Mouse (Mus musculus): ENCODE results near the gene Arrdc5. TPM values are rescaled to one million over a fixed set of nuclear protein-coding genes. Genes with fewer than 3 reads are reported as not detected.
"Not testable (repeated sequence)": the region's sequence is repeated elsewhere in the genome, so short reads cannot be mapped to it uniquely, and the experiment has no call there.

Gene Arrdc5
- polyA plus RNA-seq, 1 experiment: not detected

DNA sequence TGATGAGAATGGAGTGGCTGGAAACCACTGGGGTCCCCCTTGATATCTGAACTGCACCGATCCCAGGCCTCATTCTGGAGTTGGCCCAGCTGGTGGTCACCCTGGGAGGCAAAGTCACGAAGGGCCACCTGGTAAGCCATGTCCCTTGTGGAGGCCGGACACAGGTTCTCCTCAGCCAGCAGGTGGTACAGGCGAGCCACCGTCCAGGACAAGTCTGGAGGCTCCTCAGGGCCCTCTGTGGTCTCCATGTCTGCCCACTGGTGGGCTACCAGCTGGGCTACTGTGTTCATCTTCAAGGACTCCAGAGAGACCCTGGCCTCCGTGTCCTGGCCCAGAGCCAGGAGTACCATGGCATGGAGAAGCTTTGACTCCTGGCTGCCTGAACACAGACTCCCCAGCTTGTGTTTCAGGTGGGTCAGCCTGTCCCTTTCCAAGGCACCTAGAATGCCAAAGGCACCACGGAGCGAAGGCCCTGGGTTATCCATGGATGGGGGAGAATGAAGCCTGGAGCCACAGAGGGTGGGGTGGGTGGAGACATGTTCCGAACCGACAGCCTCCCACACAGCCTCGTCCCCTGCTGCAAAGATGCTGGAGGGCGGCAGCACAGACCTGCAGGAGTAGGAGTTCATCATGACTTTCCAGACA lies 28.4 kb downstream of the Arrdc5 start:
- TF ChIP-seq FLI1 (IDR thresholded peaks at IDR 0.05; ENCODE audit: low read length) (no peak), GATA1 (IDR thresholded peaks at IDR 0.05; ENCODE audit: borderline replicate concordance, low read length) (no peak)
- Histone ChIP-seq H3K9me3 (no peaks in the 10 kb centered on the region), H3K4me1 (peaks cover 76% of the 10 kb centered on the region), H3K4me3 (replicated peaks) (no peak overlapping the region), H3K36me3 (replicated peaks; ENCODE audit: low read length) (peaks cover 54% of the 10 kb centered on the region), H3K27me3 (replicated peaks) (no peaks in the 10 kb centered on the region)

DNA sequence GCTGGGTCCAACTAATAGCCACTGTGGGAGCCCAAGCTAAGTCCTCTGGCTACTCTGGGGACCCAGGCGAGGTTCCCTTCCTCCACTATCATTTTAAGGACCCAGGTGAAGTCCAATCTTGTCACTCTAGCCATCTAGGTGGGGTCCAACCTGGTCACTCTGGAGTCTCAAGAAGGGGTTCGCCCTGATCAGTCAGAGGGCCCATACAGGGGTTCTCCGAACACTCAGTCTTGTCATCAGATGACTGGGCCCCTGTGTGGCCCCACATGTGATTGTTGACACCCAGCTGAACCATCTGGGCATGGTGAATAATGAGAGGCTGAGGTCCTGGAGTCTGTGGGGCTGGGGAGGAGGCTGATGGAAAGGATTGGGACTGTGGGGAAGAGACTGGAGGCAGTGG lies 30.3 kb downstream of the Arrdc5 start:
- Histone ChIP-seq H3K27me3 (replicated peaks) (no peaks in the 10 kb centered on the region), H3K36me3 (replicated peaks; ENCODE audit: low read length) (peaks cover 59% of the 10 kb centered on the region), H3K9me3 (no peaks in the 10 kb centered on the region), H3K4me3 (replicated peaks) (peak overlapping the region; percentile 90), H3K4me1 (peaks cover 85% of the 10 kb centered on the region)
- TF ChIP-seq GATA1 (IDR thresholded peaks at IDR 0.05; ENCODE audit: borderline replicate concordance, low read length): no peak
- no peak for TF ChIP-seq FLI1 (IDR thresholded peaks at IDR 0.05; ENCODE audit: low read length)

DNA sequence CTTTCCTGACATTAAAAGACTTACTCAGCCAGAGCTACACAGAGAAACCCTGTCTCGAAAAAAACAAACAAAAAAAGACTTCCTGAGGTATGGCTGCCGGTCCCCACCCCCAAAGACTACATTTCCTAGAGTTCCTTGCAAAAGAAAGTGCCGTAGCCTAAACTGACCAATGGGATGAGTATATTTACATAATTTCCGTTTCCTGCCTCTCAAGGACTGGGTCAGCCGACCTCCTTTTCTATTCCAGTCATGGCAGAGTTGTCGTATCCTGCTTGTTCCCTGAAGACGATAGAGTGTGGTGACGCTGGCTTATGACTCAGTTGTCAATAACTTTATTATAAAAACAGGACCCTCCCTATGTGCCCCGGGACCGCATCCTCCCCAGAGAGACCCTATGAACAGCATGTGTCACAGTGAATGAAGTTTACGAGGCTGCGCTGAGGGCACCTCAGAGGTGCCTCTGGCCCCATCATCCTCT lies 30.9 kb downstream of the Arrdc5 start:
- H3K4me1 ChIP-seq: peaks cover 84% of the 10 kb centered on the region
- no peak for TF ChIP-seq GATA1 (IDR thresholded peaks at IDR 0.05; ENCODE audit: borderline replicate concordance, low read length)
- TF ChIP-seq FLI1 (IDR thresholded peaks at IDR 0.05; ENCODE audit: low read length): no peak
- peaks cover 58% of the 10 kb centered on the region for H3K36me3 ChIP-seq (replicated peaks; ENCODE audit: low read length)

DNA sequence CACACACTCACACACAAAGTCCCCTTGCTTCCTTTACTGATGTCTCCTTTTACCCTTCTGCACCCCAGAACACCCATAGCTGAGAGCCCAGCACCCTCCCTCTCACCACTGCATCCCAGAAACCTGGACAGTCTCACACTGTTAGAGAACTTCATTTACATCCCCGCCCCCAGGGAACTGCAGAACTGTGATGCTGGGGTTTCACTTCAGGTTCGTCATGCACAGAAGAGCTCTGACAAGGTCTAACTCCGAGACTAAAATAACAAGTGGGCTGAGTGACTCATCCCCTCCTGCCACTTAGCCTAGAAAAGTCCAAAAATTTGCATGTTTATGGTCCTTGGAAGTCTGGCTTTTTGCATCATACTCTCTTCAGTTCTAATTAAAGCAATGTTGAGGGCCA lies 33.8 kb downstream of the Arrdc5 start:
- peaks cover 80% of the 10 kb centered on the region for H3K4me1 ChIP-seq
- peaks cover 49% of the 10 kb centered on the region for H3K36me3 ChIP-seq (replicated peaks; ENCODE audit: low read length)
- H3K27me3 ChIP-seq (replicated peaks): no peaks in the 10 kb centered on the region

More for the DNA sequence above, 30.9 kb downstream of the Arrdc5 start:
- no peaks in the 10 kb centered on the region for H3K27me3 ChIP-seq (replicated peaks)
- peak overlapping the region; percentile 90 for H3K4me3 ChIP-seq (replicated peaks)
- no peaks in the 10 kb centered on the region for H3K9me3 ChIP-seq

DNA sequence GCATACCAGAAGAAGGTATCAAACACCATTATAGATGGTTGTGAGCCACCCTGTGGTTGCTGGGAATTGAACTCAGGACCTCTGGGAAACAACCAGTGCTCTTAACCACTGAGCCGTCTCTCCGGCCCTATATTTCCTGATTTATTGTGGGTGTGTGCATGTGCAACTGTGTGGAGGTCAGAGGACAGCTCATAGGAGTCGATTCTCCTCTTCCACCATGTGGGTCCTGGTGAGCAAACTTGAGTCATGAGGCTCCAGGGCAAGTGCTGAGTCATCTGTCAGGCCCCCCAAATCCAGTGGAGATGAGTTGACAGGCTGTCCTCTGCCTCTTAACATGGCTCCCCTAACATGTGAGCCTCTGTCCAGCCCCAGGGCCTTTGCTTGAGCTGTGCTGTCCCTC lies 34.2 kb downstream of the Arrdc5 start:
- no peaks in the 10 kb centered on the region for H3K9me3 ChIP-seq
- TF ChIP-seq GATA1 (IDR thresholded peaks at IDR 0.05; ENCODE audit: borderline replicate concordance, low read length): no peak
- no peak for TF ChIP-seq FLI1 (IDR thresholded peaks at IDR 0.05; ENCODE audit: low read length)
- H3K27me3 ChIP-seq (replicated peaks): no peaks in the 10 kb centered on the region
- H3K4me3 ChIP-seq (replicated peaks): peak overlapping the region; percentile 9
- peaks cover 80% of the 10 kb centered on the region for H3K4me1 ChIP-seq
- peaks cover 49% of the 10 kb centered on the region for H3K36me3 ChIP-seq (replicated peaks; ENCODE audit: low read length)

More for the DNA sequence above, 33.8 kb downstream of the Arrdc5 start:
- Histone ChIP-seq H3K9me3 (no peaks in the 10 kb centered on the region), H3K4me3 (replicated peaks) (peak overlapping the region; percentile 9)
- no peak for TF ChIP-seq FLI1 (IDR thresholded peaks at IDR 0.05; ENCODE audit: low read length)
- TF ChIP-seq GATA1 (IDR thresholded peaks at IDR 0.05; ENCODE audit: borderline replicate concordance, low read length): no peak

DNA sequence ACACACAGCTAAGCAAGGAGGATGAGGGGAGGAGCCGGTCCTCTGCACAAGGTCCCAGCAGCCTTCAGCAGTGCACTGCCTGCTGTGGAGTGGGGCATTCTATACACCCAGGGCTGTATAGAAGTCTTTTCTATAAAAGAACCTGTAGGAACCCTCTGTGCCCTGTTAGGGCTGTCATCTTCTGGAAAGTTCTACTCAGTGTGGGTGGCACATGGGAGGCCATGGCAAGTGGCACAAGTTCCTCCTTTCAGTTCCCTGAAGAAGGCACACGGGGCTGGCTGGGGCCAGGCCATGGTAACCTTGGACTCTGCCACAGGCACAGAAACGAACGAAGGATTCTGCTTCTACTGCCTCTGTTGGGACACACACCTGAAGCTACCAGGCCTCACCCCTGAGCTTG lies 35.1 kb downstream of the Arrdc5 start:
- peaks cover 80% of the 10 kb centered on the region for H3K4me1 ChIP-seq
- TF ChIP-seq FLI1 (IDR thresholded peaks at IDR 0.05; ENCODE audit: low read length) (no peak), GATA1 (IDR thresholded peaks at IDR 0.05; ENCODE audit: borderline replicate concordance, low read length) (no peak)

GRCm38 (mm10) chr17:56264020-56264419 lies 36.1 kb downstream of the Arrdc5 start:
- Histone ChIP-seq H3K9me3 (no peaks in the 10 kb centered on the region), H3K4me1 (peaks cover 81% of the 10 kb centered on the region), H3K36me3 (replicated peaks; ENCODE audit: low read length) (peaks cover 51% of the 10 kb centered on the region), H3K4me3 (replicated peaks) (peak overlapping the region; percentile 15), H3K27me3 (replicated peaks) (no peaks in the 10 kb centered on the region)
- TF ChIP-seq GATA1 (IDR thresholded peaks at IDR 0.05; ENCODE audit: borderline replicate concordance, low read length) (no peak), FLI1 (IDR thresholded peaks at IDR 0.05; ENCODE audit: low read length) (no peak)

More for the DNA sequence above, 35.1 kb downstream of the Arrdc5 start:
- Histone ChIP-seq H3K4me3 (replicated peaks) (peak overlapping the region; percentile 30), H3K36me3 (replicated peaks; ENCODE audit: low read length) (peaks cover 49% of the 10 kb centered on the region), H3K27me3 (replicated peaks) (no peaks in the 10 kb centered on the region), H3K9me3 (no peaks in the 10 kb centered on the region)

GRCm38 (mm10) chr17:56262645-56263094 lies 37.4 kb downstream of the Arrdc5 start:
- Histone ChIP-seq H3K27me3 (replicated peaks) (no peaks in the 10 kb centered on the region), H3K36me3 (replicated peaks; ENCODE audit: low read length) (peaks cover 61% of the 10 kb centered on the region), H3K4me3 (replicated peaks) (no peak overlapping the region), H3K9me3 (no peaks in the 10 kb centered on the region), H3K4me1 (peaks cover 86% of the 10 kb centered on the region)
- TF ChIP-seq FLI1 (IDR thresholded peaks at IDR 0.05; ENCODE audit: low read length) (no peak), GATA1 (IDR thresholded peaks at IDR 0.05; ENCODE audit: borderline replicate concordance, low read length) (no peak)

GRCm38 (mm10) chr17:56261166-56261565 lies 38.9 kb downstream of the Arrdc5 start:
- H3K4me1 ChIP-seq: peaks cover 84% of the 10 kb centered on the region
- H3K9me3 ChIP-seq: no peaks in the 10 kb centered on the region
- H3K4me3 ChIP-seq (replicated peaks): peak overlapping the region; percentile 15
- H3K36me3 ChIP-seq (replicated peaks; ENCODE audit: low read length): peaks cover 61% of the 10 kb centered on the region
- TF ChIP-seq GATA1 (IDR thresholded peaks at IDR 0.05; ENCODE audit: borderline replicate concordance, low read length) (no peak), FLI1 (IDR thresholded peaks at IDR 0.05; ENCODE audit: low read length) (no peak)
- H3K27me3 ChIP-seq (replicated peaks): no peaks in the 10 kb centered on the region

GRCm38 (mm10) chr17:56259301-56260037 lies 40.6 kb downstream of the Arrdc5 start:
- no peak for TF ChIP-seq GATA1 (IDR thresholded peaks at IDR 0.05; ENCODE audit: borderline replicate concordance, low read length)
- no peak for TF ChIP-seq FLI1 (IDR thresholded peaks at IDR 0.05; ENCODE audit: low read length)
- H3K36me3 ChIP-seq (replicated peaks; ENCODE audit: low read length): peaks cover 53% of the 10 kb centered on the region
- peak overlapping the region; percentile 74 for H3K4me3 ChIP-seq (replicated peaks)
- no peaks in the 10 kb centered on the region for H3K9me3 ChIP-seq
- H3K27me3 ChIP-seq (replicated peaks): no peaks in the 10 kb centered on the region
- H3K4me1 ChIP-seq: peaks cover 80% of the 10 kb centered on the region

DNA sequence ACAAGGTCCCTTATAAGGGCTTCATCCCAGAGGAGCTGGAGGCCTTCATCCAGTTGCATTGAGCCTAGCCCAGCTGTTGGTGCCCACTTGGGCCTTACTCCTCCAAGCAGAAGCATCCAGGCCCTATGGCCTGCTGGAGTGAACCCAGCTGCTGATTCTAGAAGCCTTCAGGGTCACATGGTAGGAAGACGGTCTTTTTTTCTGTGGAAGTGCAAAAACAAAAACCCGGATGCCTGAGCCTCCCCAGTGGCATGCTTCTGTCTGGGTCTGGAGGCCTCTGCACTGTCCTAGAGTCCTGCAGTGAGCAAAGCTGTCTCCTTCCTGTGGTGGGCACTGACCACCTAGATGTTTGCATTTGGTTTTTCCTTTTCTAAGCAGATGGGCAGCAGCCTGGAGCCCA lies 41.3 kb downstream of the Arrdc5 start:
- H3K4me1 ChIP-seq: peaks cover 74% of the 10 kb centered on the region
- peaks cover 53% of the 10 kb centered on the region for H3K36me3 ChIP-seq (replicated peaks; ENCODE audit: low read length)
- not testable (repeated sequence) for H3K9me3 ChIP-seq; H3K27me3 ChIP-seq (replicated peaks)
- peak overlapping the region; percentile 79 for H3K4me3 ChIP-seq (replicated peaks)

GRCm38 (mm10) chr17:56258269-56258668 lies 41.8 kb downstream of the Arrdc5 start:
- peaks cover 73% of the 10 kb centered on the region for H3K4me1 ChIP-seq
- H3K4me3 ChIP-seq (replicated peaks): peak overlapping the region; percentile 79
- H3K27me3 ChIP-seq (replicated peaks); H3K9me3 ChIP-seq: not testable (repeated sequence)
- peaks cover 52% of the 10 kb centered on the region for H3K36me3 ChIP-seq (replicated peaks; ENCODE audit: low read length)

Data from megakaryocyte, embryonic 14.5 days (primary cell).